Mouse (Mus musculus) testis, postnatal 14 days (tissue): Measurements from ENCODE around the gene Gm10666.
"Not testable (repeated sequence)": the region's sequence is repeated elsewhere in the genome, so short reads cannot be mapped to it uniquely, and the experiment has no call there.

Source experiments
- DNase-seq: peaks from one replicate; pipeline ENCODE4 v3.0.0; 2021; ENCODE audit warnings: low spot score

Gene Gm10666

DNA sequence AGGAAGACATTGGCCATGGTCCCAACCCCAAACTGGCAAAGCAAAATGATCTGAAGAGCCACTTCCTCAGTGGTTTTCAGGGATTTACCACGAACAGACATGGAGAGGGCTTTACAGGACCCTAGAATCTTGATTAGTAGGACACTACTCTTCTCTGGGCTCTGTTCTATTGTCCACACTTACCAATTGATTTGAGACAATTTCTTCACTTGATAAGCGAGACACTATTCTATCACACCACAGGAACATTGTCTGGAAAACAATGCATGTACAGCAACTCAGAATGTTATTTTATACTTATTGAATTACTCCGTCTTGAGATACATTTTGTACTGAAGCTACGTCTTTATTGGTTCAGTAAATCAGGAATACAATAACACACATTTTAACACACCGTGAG is at the start of gene Gm10666:
Gm10666 (minus strand) TSS at position 101 of the 400 bp plus-strand sequence.
- not testable (repeated sequence) for DNase-seq

- DNase-seq: not testable (repeated sequence)
These were observed 29.4 kb upstream of the Gm10666 start, which contains the start of gene Vmn1r142 for GRCm38 (mm10) chr7:22163935-22164334. Gene Vmn1r142 (minus strand): TSS chr7:22164035.

DNA sequence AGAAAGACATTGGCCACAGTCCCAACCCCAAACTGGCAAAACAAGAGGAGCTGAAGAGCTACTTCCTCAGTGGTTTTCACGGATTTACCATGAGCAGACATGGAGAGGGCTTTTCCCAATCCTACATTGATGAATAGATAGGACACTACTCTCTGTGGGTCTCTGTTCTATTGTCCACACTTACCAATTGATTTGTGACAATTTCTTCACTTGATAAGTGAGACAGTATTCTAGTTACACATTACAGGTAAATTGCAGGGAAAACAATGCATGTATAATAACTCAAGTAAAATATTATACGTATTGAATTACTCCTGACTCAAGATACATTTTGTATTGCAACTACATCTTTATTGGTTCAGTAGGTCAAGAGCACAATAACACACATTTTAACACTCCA is 16.4 kb downstream of the Gm10666 start, which contains the start of gene Gm16451:
Gm16451 (minus strand) TSS at position 101 of the 400 bp plus-strand sequence.
- DNase-seq: not testable (repeated sequence)
